Mouse (Mus musculus): ENCODE measurements around the gene Prrc2b. TPM values are rescaled to one million over a fixed set of nuclear protein-coding genes. Genes with fewer than 3 reads are reported as not detected.

Gene Prrc2b
- polyA plus RNA-seq, 1 experiment from 2014 or later = 7.7 TPM

DNA sequence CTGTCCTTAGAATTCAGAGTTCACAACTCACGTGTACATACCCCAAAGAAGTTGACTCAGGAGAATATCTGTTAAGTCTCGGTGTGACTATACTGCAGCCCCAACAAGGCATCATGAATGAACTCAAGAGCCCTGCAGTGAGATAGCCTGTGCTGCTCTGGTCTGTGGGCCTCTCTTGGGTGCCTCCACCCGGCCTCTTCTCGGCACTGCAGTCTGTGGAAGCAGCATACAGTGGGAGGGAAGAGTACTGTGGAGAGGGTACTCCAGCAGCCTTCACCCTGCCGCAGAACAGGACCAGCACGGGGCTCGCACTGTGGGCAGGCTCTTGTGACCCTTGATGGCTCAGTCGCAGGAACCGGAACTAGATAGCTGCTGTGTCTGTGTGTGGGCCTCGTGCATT lies 64.7 kb downstream of the Prrc2b start:
- Histone ChIP-seq H3K27me3 (no peaks in the 10 kb centered on the region), H3K9ac (no peak overlapping the region), H3K4me1 (replicated peaks) (no peaks in the 10 kb centered on the region), H3K27ac (no peak overlapping the region), H3K9me3 (replicated peaks) (no peaks in the 10 kb centered on the region), H3K36me3 (peaks cover 100% of the 10 kb centered on the region), H3K4me2 (no peak overlapping the region), H3K4me3 (replicated peaks) (no peak overlapping the region)
- DNase-seq (no peak), ATAC-seq (ENCODE audit: low read depth) (no peak)
- 83% methylated on average over 10 of the region's 10 CpGs for WGBS (ENCODE audit: insufficient replicate concordance)

DNA sequence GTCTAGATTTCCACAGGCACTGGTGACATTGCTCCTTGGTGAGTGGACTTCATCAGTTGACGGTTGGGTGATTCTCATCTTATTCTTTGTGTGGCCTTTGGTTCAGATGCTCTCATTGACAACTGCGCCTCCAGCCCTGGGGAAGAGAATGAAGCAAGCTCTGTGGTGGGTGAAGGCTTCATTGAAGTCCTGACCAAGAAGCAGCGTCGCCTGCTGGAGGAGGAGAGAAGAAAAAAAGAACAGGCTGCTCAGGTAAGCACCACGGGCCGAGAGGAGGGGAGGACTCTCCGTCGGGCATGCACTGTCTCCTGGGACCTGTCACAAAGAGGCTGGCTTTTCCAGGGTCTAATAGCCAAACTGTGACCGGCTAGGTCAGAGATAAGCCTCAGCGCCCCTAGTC lies 65.6 kb downstream of the Prrc2b start:
- Histone ChIP-seq H3K27ac (no peak overlapping the region), H3K9me3 (replicated peaks) (no peaks in the 10 kb centered on the region), H3K4me1 (replicated peaks) (no peaks in the 10 kb centered on the region), H3K4me2 (no peak overlapping the region), H3K4me3 (replicated peaks) (no peak overlapping the region), H3K9ac (no peak overlapping the region), H3K36me3 (peaks cover 100% of the 10 kb centered on the region), H3K27me3 (no peaks in the 10 kb centered on the region)
- ATAC-seq (ENCODE audit: low read depth) = no peak
- no peak for DNase-seq
- 76% methylated on average over 10 of the region's 10 CpGs for WGBS (ENCODE audit: insufficient replicate concordance)

- Histone ChIP-seq H3K4me2 (no peak overlapping the region), H3K36me3 (peaks cover 100% of the 10 kb centered on the region), H3K27me3 (no peaks in the 10 kb centered on the region), H3K9ac (no peak overlapping the region), H3K27ac (no peak overlapping the region), H3K4me3 (replicated peaks) (no peak overlapping the region), H3K9me3 (replicated peaks) (no peaks in the 10 kb centered on the region), H3K4me1 (replicated peaks) (no peaks in the 10 kb centered on the region)
- no peak for ATAC-seq (ENCODE audit: low read depth)
- no peak for DNase-seq
- WGBS (ENCODE audit: insufficient replicate concordance) = 84% methylated on average over 8 of the region's 8 CpGs
These were observed 66.8 kb downstream of the Prrc2b start for GRCm38 (mm10) chr2:32217656-32218055.

DNA sequence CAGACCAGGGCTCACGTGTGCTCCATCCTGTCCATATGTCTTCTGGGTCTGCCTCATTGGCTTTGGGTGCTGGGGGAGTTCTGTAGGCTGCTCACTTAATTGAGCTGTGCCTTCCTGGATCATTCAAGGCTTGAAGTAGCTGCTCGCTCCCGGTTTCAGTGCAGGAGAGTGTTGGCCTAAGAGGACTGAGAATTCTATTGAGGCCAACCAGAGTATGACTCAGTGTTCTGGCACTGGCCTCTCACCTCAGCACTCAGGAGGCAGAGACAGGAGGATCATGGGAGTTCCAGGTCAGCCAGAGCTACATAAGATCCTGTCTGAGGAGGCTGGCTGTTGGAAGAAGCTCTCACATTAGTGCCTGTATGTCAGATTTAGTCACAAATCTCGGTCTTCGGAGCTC lies 67.2 kb downstream of the Prrc2b start:
- DNase-seq = no peak
- H3K4me2 ChIP-seq = no peak overlapping the region
- no peak for ATAC-seq (ENCODE audit: low read depth)
- H3K9me3 ChIP-seq (replicated peaks) = no peaks in the 10 kb centered on the region
- no peak overlapping the region for H3K27ac ChIP-seq
- H3K36me3 ChIP-seq = peaks cover 100% of the 10 kb centered on the region
- no peaks in the 10 kb centered on the region for H3K27me3 ChIP-seq
- 77% methylated on average over 5 of the region's 5 CpGs for WGBS (ENCODE audit: insufficient replicate concordance)
- H3K4me1 ChIP-seq (replicated peaks) = no peaks in the 10 kb centered on the region
- H3K9ac ChIP-seq = no peak overlapping the region
- no peak overlapping the region for H3K4me3 ChIP-seq (replicated peaks)

- 85% methylated on average over 11 of the region's 11 CpGs for WGBS (ENCODE audit: insufficient replicate concordance)
- ATAC-seq (ENCODE audit: low read depth) = no peak
- Histone ChIP-seq H3K4me1 (replicated peaks) (no peaks in the 10 kb centered on the region), H3K9ac (no peak overlapping the region), H3K4me2 (no peak overlapping the region), H3K4me3 (replicated peaks) (no peak overlapping the region), H3K9me3 (replicated peaks) (no peaks in the 10 kb centered on the region), H3K36me3 (peaks cover 100% of the 10 kb centered on the region), H3K27me3 (no peaks in the 10 kb centered on the region), H3K27ac (no peak overlapping the region)
- no peak for DNase-seq
These were observed 67.9 kb downstream of the Prrc2b start for GRCm38 (mm10) chr2:32218541-32219334.

- H3K4me3 ChIP-seq (replicated peaks) = no peak overlapping the region
- DNase-seq = no peak
- WGBS (ENCODE audit: insufficient replicate concordance) = 88% methylated on average over 14 of the region's 14 CpGs
- H3K27me3 ChIP-seq = no peaks in the 10 kb centered on the region
- H3K27ac ChIP-seq = no peak overlapping the region
- no peak overlapping the region for H3K4me2 ChIP-seq
- no peak for ATAC-seq (ENCODE audit: low read depth)
- peaks cover 100% of the 10 kb centered on the region for H3K36me3 ChIP-seq
- H3K9me3 ChIP-seq (replicated peaks) = no peaks in the 10 kb centered on the region
- no peaks in the 10 kb centered on the region for H3K4me1 ChIP-seq (replicated peaks)
- no peak overlapping the region for H3K9ac ChIP-seq
These were observed 68.6 kb downstream of the Prrc2b start for GRCm38 (mm10) chr2:32219501-32219900.

DNA sequence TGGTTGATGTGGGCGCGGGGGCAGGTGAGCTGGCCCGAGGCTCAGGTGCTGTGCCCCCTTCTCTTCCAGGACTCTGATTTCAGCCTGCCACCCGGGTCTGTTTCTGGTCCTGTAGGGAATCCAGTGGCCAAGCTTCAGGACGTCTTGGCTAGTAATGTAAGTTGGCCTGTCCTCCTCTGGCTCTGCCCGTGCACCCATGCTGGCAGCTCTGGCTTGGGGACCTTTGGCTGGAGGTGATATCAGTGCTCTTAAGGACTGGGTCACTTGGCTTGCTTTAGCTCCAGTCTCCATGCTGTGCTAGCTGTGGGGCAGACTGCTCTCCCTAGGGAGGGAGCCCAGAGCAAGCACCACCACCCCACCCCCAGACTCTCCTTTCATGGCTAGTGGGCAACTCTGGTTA lies 69.1 kb downstream of the Prrc2b start:
- no peaks in the 10 kb centered on the region for H3K27me3 ChIP-seq
- H3K27ac ChIP-seq = no peak overlapping the region
- no peak overlapping the region for H3K4me3 ChIP-seq (replicated peaks)
- no peaks in the 10 kb centered on the region for H3K9me3 ChIP-seq (replicated peaks)
- whole genome bisulfite sequencing (ENCODE audit: insufficient replicate concordance) = 86% methylated on average over 6 of the region's 6 CpGs
- H3K36me3 ChIP-seq = peaks cover 100% of the 10 kb centered on the region
- ATAC-seq (ENCODE audit: low read depth) = no peak
- no peak overlapping the region for H3K9ac ChIP-seq
- H3K4me1 ChIP-seq (replicated peaks) = no peaks in the 10 kb centered on the region
- no peak overlapping the region for H3K4me2 ChIP-seq
- DNase-seq = no peak

DNA sequence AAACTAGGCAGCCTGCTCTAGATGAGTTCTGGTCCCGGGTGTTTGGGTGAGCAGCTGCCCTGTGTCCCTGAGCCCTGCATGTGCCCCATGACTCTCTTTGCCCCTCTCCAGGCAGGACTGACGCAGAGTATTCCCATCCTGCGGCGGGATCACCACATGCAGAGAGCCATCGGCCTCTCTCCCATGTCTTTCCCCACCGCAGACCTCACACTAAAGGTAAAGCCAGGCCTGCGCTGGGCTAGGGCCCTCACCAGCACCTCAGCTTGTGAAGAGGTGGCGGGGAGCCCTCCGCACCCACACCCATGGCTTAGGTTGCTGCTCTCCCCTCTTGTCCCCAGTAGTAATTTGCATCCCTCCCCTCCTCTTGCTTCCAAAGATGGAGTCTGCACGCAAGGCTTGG lies 70.1 kb downstream of the Prrc2b start:
- no peaks in the 10 kb centered on the region for H3K9me3 ChIP-seq (replicated peaks)
- H3K27me3 ChIP-seq = no peaks in the 10 kb centered on the region
- no peak overlapping the region for H3K4me3 ChIP-seq (replicated peaks)
- DNase-seq (no peak), ATAC-seq (ENCODE audit: low read depth) (no peak)
- H3K9ac ChIP-seq = no peak overlapping the region
- H3K36me3 ChIP-seq = peaks cover 100% of the 10 kb centered on the region
- no peaks in the 10 kb centered on the region for H3K4me1 ChIP-seq (replicated peaks)
- H3K4me2 ChIP-seq = no peak overlapping the region
- 89% methylated on average over 10 of the region's 10 CpGs for WGBS (ENCODE audit: insufficient replicate concordance)
- H3K27ac ChIP-seq = no peak overlapping the region

- no peak overlapping the region for H3K4me3 ChIP-seq (replicated peaks)
- H3K9me3 ChIP-seq (replicated peaks) = no peaks in the 10 kb centered on the region
- DNase-seq (no peak), ATAC-seq (ENCODE audit: low read depth) (no peak)
- H3K4me2 ChIP-seq = no peak overlapping the region
- H3K36me3 ChIP-seq = peaks cover 100% of the 10 kb centered on the region
- H3K9ac ChIP-seq = no peak overlapping the region
- 77% methylated on average over 7 of the region's 7 CpGs for WGBS (ENCODE audit: insufficient replicate concordance)
- no peaks in the 10 kb centered on the region for H3K27me3 ChIP-seq
- H3K27ac ChIP-seq = no peak overlapping the region
- no peaks in the 10 kb centered on the region for H3K4me1 ChIP-seq (replicated peaks)
These were observed 70.7 kb downstream of the Prrc2b start for GRCm38 (mm10) chr2:32221577-32221976.

GRCm38 (mm10) chr2:32222057-32222456 lies 71.2 kb downstream of the Prrc2b start:
- WGBS (ENCODE audit: insufficient replicate concordance) = 81% methylated on average over 10 of the region's 10 CpGs
- H3K4me3 ChIP-seq (replicated peaks) = no peak overlapping the region
- no peak overlapping the region for H3K9ac ChIP-seq
- no peaks in the 10 kb centered on the region for H3K27me3 ChIP-seq
- H3K4me1 ChIP-seq (replicated peaks) = no peaks in the 10 kb centered on the region
- ATAC-seq (ENCODE audit: low read depth) (no peak), DNase-seq (no peak)
- peaks cover 100% of the 10 kb centered on the region for H3K36me3 ChIP-seq
- no peak overlapping the region for H3K27ac ChIP-seq
- no peaks in the 10 kb centered on the region for H3K9me3 ChIP-seq (replicated peaks)
- H3K4me2 ChIP-seq = no peak overlapping the region

DNA sequence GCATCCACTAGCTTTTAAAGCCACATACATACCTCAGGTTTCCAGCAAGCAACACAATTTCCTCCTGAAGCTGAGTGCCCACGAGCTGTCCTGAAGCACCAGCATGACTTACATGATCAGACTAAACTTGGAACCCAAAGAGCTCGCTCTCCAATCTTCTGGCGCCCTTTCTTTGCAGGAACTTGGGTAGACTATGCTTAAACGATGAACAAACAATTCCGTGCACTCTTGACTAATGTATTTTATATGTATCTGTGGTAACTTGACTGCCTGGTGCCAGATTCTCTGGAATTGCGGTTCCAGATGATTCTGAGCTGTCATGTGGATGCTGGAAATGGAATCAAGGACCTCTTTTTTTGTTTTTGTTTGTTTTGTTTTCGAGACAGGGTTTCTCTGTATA lies 84.6 kb downstream of the Prrc2b start:
- WGBS (ENCODE audit: insufficient replicate concordance) = 22% methylated on average over 7 of the region's 7 CpGs
- H3K36me3 ChIP-seq = peaks cover 57% of the 10 kb centered on the region
- H3K4me3 ChIP-seq (replicated peaks) = peak overlapping the region; percentile 78
- peak overlapping the region; percentile 77 for H3K9ac ChIP-seq
- H3K4me1 ChIP-seq (replicated peaks) = peaks cover 36% of the 10 kb centered on the region
- no peaks in the 10 kb centered on the region for H3K9me3 ChIP-seq (replicated peaks)
- DNase-seq = no peak
- no peaks in the 10 kb centered on the region for H3K27me3 ChIP-seq
- H3K4me2 ChIP-seq = peak overlapping the region; percentile 90
- peak overlapping the region; percentile 88 for H3K27ac ChIP-seq
- ATAC-seq (ENCODE audit: low read depth) = no peak

Measured in liver, embryonic 13.5 days (tissue).